Mouse (Mus musculus) MEL (cell line): ENCODE results near the gene Foxe3. TPM values are rescaled to one million over a fixed set of nuclear protein-coding genes. Genes with fewer than 3 reads are reported as not detected.

Experiments used
- DNase-seq: peaks from one replicate; pipeline ENCODE4 v3.0.0; 2011; ENCODE audit warnings: low read depth, low spot score
- H3K27ac ChIP-seq: 2 replicates; pipeline ENCODE4 v1.5.1; 2012; ENCODE audit warnings: low read depth, mild to moderate bottlenecking, control low read depth, low read length, moderate library complexity; ENCODE audit not compliant: control insufficient read depth
- H3K27me3 ChIP-seq, 2 experiments: fragments of 150-350 bp in 1 of 2; sonication (generic) in 1 of 2; 2 replicates each; pipeline ENCODE4 v1.6.1; 2012; ENCODE audit warnings: low read length in 2 of 2, mild to moderate bottlenecking in 2 of 2, improper control_type of control experiment in 1 of 2, moderate library complexity in 1 of 2; ENCODE audit not compliant: insufficient read depth in 2 of 2, control insufficient read depth in 1 of 2
- H3K36me3 ChIP-seq, 2 experiments: 2 replicates each; pipeline ENCODE4 v1.6.1; 2012 to 2014; ENCODE audit warnings: low read length in 2 of 2, improper control_type of control experiment in 1 of 2, inconsistent platforms in 1 of 2, mild to moderate bottlenecking in 1 of 2; ENCODE audit not compliant: insufficient read depth in 2 of 2, control insufficient read depth in 1 of 2
- H3K4me1 ChIP-seq, 2 experiments: fragments of 150-350 bp in 1 of 2; sonication (generic) in 1 of 2; 2 replicates each; pipeline ENCODE4 v1.6.1; 2012; ENCODE audit warnings: low read length in 2 of 2, improper control_type of control experiment in 1 of 2, mild to moderate bottlenecking in 1 of 2; ENCODE audit not compliant: insufficient read depth in 2 of 2, control insufficient read depth in 1 of 2
- H3K4me3 ChIP-seq, 2 experiments: fragments of 150-350 bp in 1 of 2; sonication (generic) in 1 of 2; 2 replicates each; pipeline ENCODE4 v1.5.1; 2012; ENCODE audit warnings: low read depth in 2 of 2, low read length in 2 of 2, mild to moderate bottlenecking in 2 of 2, moderate library complexity in 2 of 2, control low read depth in 1 of 2, improper control_type of control experiment in 1 of 2; ENCODE audit not compliant: control insufficient read depth in 1 of 2, insufficient read depth in 1 of 2
- H3K79me2 ChIP-seq: 2 replicates; pipeline ENCODE4 v1.6.1; 2012; ENCODE audit warnings: mild to moderate bottlenecking, low read length, moderate library complexity; ENCODE audit not compliant: control insufficient read depth, poor library complexity, insufficient read depth
- H3K9ac ChIP-seq: 2 replicates; pipeline ENCODE4 v1.6.1; 2012; ENCODE audit warnings: low read depth, mild to moderate bottlenecking, control low read depth, low read length, moderate library complexity; ENCODE audit not compliant: control insufficient read depth, poor library complexity, severe bottlenecking
- H3K9me3 ChIP-seq: fragments of 150-350 bp; sonication (generic); replicated peaks from 2 replicates; pipeline ENCODE4 v1.6.1; 2012; ENCODE audit warnings: mild to moderate bottlenecking, low read length, improper control_type of control experiment, moderate library complexity; ENCODE audit not compliant: insufficient read depth
- CHD1 ChIP-seq: IDR thresholded peaks from 2 replicates; pipeline ENCODE4 v1.6.1; 2012; ENCODE audit warnings: low read depth, mild to moderate bottlenecking, inconsistent platforms, low read length, improper control_type of control experiment
- CTCF ChIP-seq, 3 experiments: IDR thresholded peaks in 2 of 3; conservative IDR thresholded peaks in 1 of 3; 2 replicates each; pipeline ENCODE4 v1.5.1; 2011 to 2012; ENCODE audit warnings: low read length in 3 of 3, low read depth in 2 of 3, mild to moderate bottlenecking in 2 of 3, improper control_type of control experiment in 1 of 3, inconsistent platforms in 1 of 3, mixed read lengths in 1 of 3, moderate library complexity in 1 of 3; ENCODE audit not compliant: control insufficient read depth in 1 of 3, insufficient read depth in 1 of 3, poor library complexity in 1 of 3, severe bottlenecking in 1 of 3
- E2F4 ChIP-seq: IDR thresholded peaks from 2 replicates; pipeline ENCODE4 v1.6.1; 2011; ENCODE audit warnings: low read depth, low read length, improper control_type of control experiment, borderline replicate concordance
- GABPA ChIP-seq: IDR thresholded peaks from 2 replicates; pipeline ENCODE4 v1.6.1; 2012; ENCODE audit warnings: low read depth, mild to moderate bottlenecking, inconsistent platforms, low read length, improper control_type of control experiment, moderate library complexity
- GATA1 ChIP-seq: IDR thresholded peaks from 2 replicates; pipeline ENCODE4 v1.6.1; 2011; ENCODE audit warnings: low read depth, low read length, improper control_type of control experiment
- HCFC1 ChIP-seq: IDR thresholded peaks from 2 replicates; pipeline ENCODE4 v1.6.1; 2012; ENCODE audit warnings: low read depth, mild to moderate bottlenecking, inconsistent platforms, low read length, improper control_type of control experiment, moderate library complexity
- KAT2A ChIP-seq: conservative IDR thresholded peaks from 2 replicates; pipeline ENCODE4 v1.6.1; 2012; ENCODE audit warnings: low read depth, low read length, improper control_type of control experiment, inconsistent platforms
- MAX ChIP-seq: IDR thresholded peaks from 2 replicates; pipeline ENCODE4 v1.6.1; 2011; ENCODE audit warnings: low read length, improper control_type of control experiment
- MXI1 ChIP-seq: IDR thresholded peaks from 2 replicates; pipeline ENCODE4 v1.6.1; 2011; ENCODE audit warnings: mild to moderate bottlenecking, low read depth, low read length, improper control_type of control experiment
- NELFE ChIP-seq: IDR thresholded peaks from 2 replicates; pipeline ENCODE4 v1.6.1; 2011; ENCODE audit warnings: low read depth, low read length, improper control_type of control experiment
- NRF1 ChIP-seq: IDR thresholded peaks from 2 replicates; pipeline ENCODE4 v1.6.1; 2014; ENCODE audit warnings: low read depth, mild to moderate bottlenecking, inconsistent platforms, low read length, improper control_type of control experiment, moderate library complexity; ENCODE audit not compliant: poor library complexity, insufficient read depth, severe bottlenecking
- POLR2AphosphoS2 ChIP-seq: IDR thresholded peaks from 2 replicates; pipeline ENCODE4 v1.6.1; 2011; ENCODE audit warnings: low read length, improper control_type of control experiment
- POLR2AphosphoS5 ChIP-seq: IDR thresholded peaks from 2 replicates; pipeline ENCODE4 v1.6.1; 2012; ENCODE audit warnings: low read depth, borderline replicate concordance, mild to moderate bottlenecking, inconsistent platforms, low read length, moderate library complexity, mixed read lengths
- RAD21 ChIP-seq: IDR thresholded peaks from 2 replicates; pipeline ENCODE4 v1.6.1; 2011; ENCODE audit warnings: mild to moderate bottlenecking, low read depth, low read length, improper control_type of control experiment
- RCOR1 ChIP-seq: IDR thresholded peaks from 2 replicates; pipeline ENCODE4 v1.6.1; 2012; ENCODE audit warnings: low read depth, mild to moderate bottlenecking, inconsistent platforms, low read length, improper control_type of control experiment
- TCF12 ChIP-seq: IDR thresholded peaks from 2 replicates; pipeline ENCODE4 v1.6.1; 2014; ENCODE audit warnings: low read depth, mild to moderate bottlenecking, inconsistent platforms, low read length, improper control_type of control experiment, moderate library complexity
- USF1 ChIP-seq: IDR thresholded peaks from 2 replicates; pipeline ENCODE4 v1.6.1; 2014; ENCODE audit warnings: low read depth, mild to moderate bottlenecking, inconsistent platforms, low read length, improper control_type of control experiment, moderate library complexity
- USF2 ChIP-seq, 2 experiments: IDR thresholded peaks; 2 replicates each; pipeline ENCODE4 v1.6.1; 2011 to 2012; ENCODE audit warnings: improper control_type of control experiment in 2 of 2, low read length in 2 of 2, borderline replicate concordance in 1 of 2, inconsistent platforms in 1 of 2, low read depth in 1 of 2, mild to moderate bottlenecking in 1 of 2; ENCODE audit not compliant: insufficient read depth in 1 of 2
- ZC3H11A ChIP-seq: IDR thresholded peaks from 2 replicates; pipeline ENCODE4 v1.6.1; 2012; ENCODE audit warnings: low read depth, mild to moderate bottlenecking, inconsistent platforms, low read length, improper control_type of control experiment
- ZKSCAN1 ChIP-seq: IDR thresholded peaks from 2 replicates; pipeline ENCODE4 v1.6.1; 2012; ENCODE audit warnings: low read depth, mild to moderate bottlenecking, inconsistent platforms, low read length, improper control_type of control experiment, moderate library complexity
- ZNF384 ChIP-seq: IDR thresholded peaks from 2 replicates; pipeline ENCODE4 v1.6.1; 2012; ENCODE audit warnings: low read depth, mild to moderate bottlenecking, inconsistent platforms, low read length, improper control_type of control experiment
- polyA plus RNA-seq, 2 experiments: library from polyadenylated mRNA; stranded (reverse) in 1 of 2; unstranded in 1 of 2; fragments of >175 nt in 1 of 2; fragments of >200 nt in 1 of 2; gene quantifications; 2 replicates each; pipeline versions ENCODE4 v1.2.1 to v1.2.4; 2012; ENCODE audit warnings: low replicate concordance in 2 of 2, low read depth in 1 of 2; ENCODE audit not compliant: insufficient read length in 2 of 2, insufficient read depth in 1 of 2, missing spikeins in 1 of 2
- total RNA-seq: library from RNA; depleted of rRNA; stranded (reverse); fragments of 300-350 nt; gene quantifications from 2 replicates; pipeline ENCODE4 v1.2.3, GENCODE M21; 2012

Foxe3 gene
- total and polyA plus RNA-seq, 3 experiments: not detected

GRCm38 (mm10) chr4:114903422-114903782 is 22.4 kb downstream of the Foxe3 start:
- Histone ChIP-seq H3K4me3 (no peak overlapping the region), H3K9ac (no peak overlapping the region), H3K4me1 (no peaks in the 10 kb centered on the region), H3K36me3 (no peaks in the 10 kb centered on the region), H3K79me2 (peaks cover under 1% of the 10 kb centered on the region; the same call in 1 of the 2 replicates), H3K9me3 (no peaks in the 10 kb centered on the region), H3K27ac (no peak overlapping the region), H3K27me3 (no peaks in the 10 kb centered on the region)
- no peak for DNase-seq
- TF ChIP-seq USF2 (IDR thresholded peaks at IDR 0.05; ENCODE audit: borderline replicate concordance in 1 of 2, insufficient read depth in 1 of 2, low read depth in 1 of 2, low read length in 2 of 2) (no peak), MXI1 (no peak)

- H3K4me3 ChIP-seq: no peak overlapping the region
- no peak for TF ChIP-seq HCFC1
- TF ChIP-seq, all 39 proteins: peak for 0
- no peaks in the 10 kb centered on the region for H3K9me3 ChIP-seq
- no peak overlapping the region for H3K27ac ChIP-seq
- H3K79me2 ChIP-seq: no peaks in the 10 kb centered on the region
- no peaks in the 10 kb centered on the region for H3K4me1 ChIP-seq
- DNase-seq: no peak
- no peak overlapping the region for H3K9ac ChIP-seq
- no peaks in the 10 kb centered on the region for H3K36me3 ChIP-seq
- no peaks in the 10 kb centered on the region for H3K27me3 ChIP-seq
These were observed 23.0 kb downstream of the Foxe3 start for GRCm38 (mm10) chr4:114902641-114903421.

DNA sequence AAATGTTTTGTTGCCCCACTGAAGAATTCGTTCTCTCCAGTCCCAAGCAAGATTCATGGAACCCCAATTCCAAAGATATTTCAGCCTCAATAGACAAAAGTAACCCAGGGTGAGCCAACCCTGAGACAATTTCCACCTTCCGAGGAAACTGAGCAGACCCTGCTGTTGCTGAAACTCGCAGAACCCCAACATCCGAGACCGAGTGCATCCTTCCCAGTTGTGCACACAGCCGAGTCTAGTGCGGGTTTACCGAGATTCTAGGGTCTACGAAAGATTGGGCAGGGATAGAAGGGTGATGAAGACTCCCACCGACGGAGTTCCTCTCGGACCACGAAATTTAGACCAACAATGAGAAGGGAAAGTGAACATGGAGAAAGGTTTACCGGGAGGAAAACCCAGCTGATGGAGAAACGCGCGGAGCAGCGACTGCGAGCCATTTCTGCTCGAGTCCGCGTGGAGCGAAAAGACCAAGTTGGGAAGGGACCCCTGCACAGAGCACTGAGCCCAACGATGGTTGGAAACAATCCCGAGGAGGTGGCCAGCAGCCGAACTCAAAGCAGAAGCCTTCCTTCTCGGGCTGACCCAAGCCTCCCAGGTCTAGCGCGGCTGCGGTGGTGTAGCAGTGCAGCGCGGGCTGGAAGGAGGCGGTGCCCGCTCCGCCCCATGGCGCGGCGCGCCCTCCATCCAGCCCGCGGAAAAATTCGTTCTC is 24.0 kb downstream of the Foxe3 start:
- DNase-seq: no peak
- no peak overlapping the region for H3K27ac ChIP-seq
- no peaks in the 10 kb centered on the region for H3K36me3 ChIP-seq
- H3K79me2 ChIP-seq: no peaks in the 10 kb centered on the region
- H3K27me3 ChIP-seq: no peaks in the 10 kb centered on the region
- no peaks in the 10 kb centered on the region for H3K9me3 ChIP-seq
- TF ChIP-seq NRF1 (no peak), GATA1 (no peak), USF1 (no peak), NELFE (no peak), MAX (no peak), POLR2AphosphoS5 (no peak), CHD1 (no peak), USF2 (IDR thresholded peaks at IDR 0.05; ENCODE audit: borderline replicate concordance in 1 of 2, insufficient read depth in 1 of 2, low read depth in 1 of 2, low read length in 2 of 2) (no peak), TCF12 (no peak), ZKSCAN1 (no peak), POLR2AphosphoS2 (no peak), ZC3H11A (no peak), ZNF384 (no peak), MXI1 (no peak), CTCF (IDR thresholded peaks at IDR 0.05 in 2 of 3, conservative IDR thresholded peaks at IDR 0.05 in 1 of 3; ENCODE audit: control insufficient read depth in 1 of 3, insufficient read depth in 1 of 3, low read depth in 2 of 3, low read length in 3 of 3, poor library complexity in 1 of 3, severe bottlenecking in 1 of 3) (no peak), E2F4 (no peak), RCOR1 (no peak), KAT2A (no peak), RAD21 (no peak), GABPA (no peak)
- no peak overlapping the region for H3K4me3 ChIP-seq
- H3K9ac ChIP-seq: no peak overlapping the region
- H3K4me1 ChIP-seq: no peaks in the 10 kb centered on the region
